Mouse (Mus musculus): ENCODE data around the gene Pan3. TPM values are rescaled to one million over a fixed set of nuclear protein-coding genes. Genes with fewer than 3 reads are reported as not detected.

Gene Pan3
- 24.6 TPM for polyA plus RNA-seq (2014; fragmentation: Illumina TruSeq; extraction: RNeasy Lipid Tissue Mini Kit (QIAGEN cat#74804); ENCODE audit: insufficient read depth, low read depth, low replicate concordance)

GRCm38 (mm10) chr5:147429535-147430305 lies at the start of gene Pan3:
TSS of gene Pan3 (plus strand) at chr5:147430161.

GRCm38 (mm10) chr5:147399843-147400504 lies 30.0 kb upstream of the Pan3 start, which contains the start of gene Flt3:
TSS of gene Flt3 (minus strand) at chr5:147400489.

Other genes starting within 250 kb of the Pan3 start
- not detected for gene Gsx1, start 241.5 kb upstream of the Pan3 start, polyA plus RNA-seq (2014; fragmentation: Illumina TruSeq; extraction: RNeasy Lipid Tissue Mini Kit (QIAGEN cat#74804); ENCODE audit: insufficient read depth, low read depth, low replicate concordance)
- not detected for gene Pdx1, start 160.2 kb upstream of the Pan3 start, polyA plus RNA-seq (2014; fragmentation: Illumina TruSeq; extraction: RNeasy Lipid Tissue Mini Kit (QIAGEN cat#74804); ENCODE audit: insufficient read depth, low read depth, low replicate concordance)
- not detected for gene Cdx2, start 122.9 kb upstream of the Pan3 start, polyA plus RNA-seq (2014; fragmentation: Illumina TruSeq; extraction: RNeasy Lipid Tissue Mini Kit (QIAGEN cat#74804); ENCODE audit: insufficient read depth, low read depth, low replicate concordance)
- gene Urad, start 107.7 kb upstream of the Pan3 start, polyA plus RNA-seq (2014; fragmentation: Illumina TruSeq; extraction: RNeasy Lipid Tissue Mini Kit (QIAGEN cat#74804); ENCODE audit: insufficient read depth, low read depth, low replicate concordance) = not detected
- 1.6 TPM for gene Flt3, start 29.7 kb upstream of the Pan3 start, polyA plus RNA-seq (2014; fragmentation: Illumina TruSeq; extraction: RNeasy Lipid Tissue Mini Kit (QIAGEN cat#74804); ENCODE audit: insufficient read depth, low read depth, low replicate concordance)

All from lung, adult 10 weeks (tissue).